ENCODE assay signal across 10 mouse cellular contexts in genomic region chr17:69769002-69769421, GRCm38 (mm10).
DNase-seq lines count a peak whose midpoint lies in the region; ATAC-seq and TF ChIP-seq lines count a peak whose summit lies in the region.
"Had no signal": no experiment of that assay in that cellular context is flagged by ENCODE, and none has a peak within 500 bp of the region (broad histone marks: within the 10 kb centered on the region; RNA-seq: fewer than 3 reads in every experiment).

No protein-coding gene starts in this region.

- no peak overlapping the region for H3K27ac ChIP-seq in midbrain, embryonic 11.5 days (ENCODE audit: low read depth, low read length)
- no peak overlapping the region for H3K27ac ChIP-seq in midbrain, embryonic 10.5 days (replicated peaks)
- no peak overlapping the region for H3K27ac ChIP-seq in hindbrain, postnatal 0 days
- H3K27ac ChIP-seq: heart, embryonic 15.5 days; stomach, postnatal 0 days had no signal

- TF ChIP-seq CTCF in hindbrain, postnatal 0 days (IDR thresholded peaks at IDR 0.05; ENCODE audit: low read depth) = peak; percentile 11; the same call in 1 of the 2 replicates

- no peaks in the 10 kb centered on the region for H3K36me3 ChIP-seq in midbrain, embryonic 11.5 days (ENCODE audit: control insufficient read depth, insufficient read depth, low read length)
- no peaks in the 10 kb centered on the region for H3K36me3 ChIP-seq in midbrain, embryonic 10.5 days
- no peaks in the 10 kb centered on the region for H3K36me3 ChIP-seq in hindbrain, postnatal 0 days (ENCODE audit: insufficient read depth, low read length)
- H3K36me3 ChIP-seq: heart, embryonic 15.5 days had no signal

- ATAC-seq in midbrain, embryonic 11.5 days (ENCODE audit: low FRiP score) = 0 out of 2 replicates have a peak, but pooled peaks have one; percentile 50
- 0 out of 2 replicates have a peak, but pooled peaks have one; percentile 24 for ATAC-seq in hindbrain, postnatal 0 days

- intact Hi-C loops in left cerebral cortex, postnatal 36 days (cut with DNase I) = no loop called here

- H3K4me3 ChIP-seq in midbrain, embryonic 11.5 days (ENCODE audit: low read depth, low read length) = no peak overlapping the region
- no peak overlapping the region for H3K4me3 ChIP-seq in midbrain, embryonic 10.5 days
- no peak overlapping the region for H3K4me3 ChIP-seq in hindbrain, postnatal 0 days (ENCODE audit: low read length)
- H3K4me3 ChIP-seq: heart, embryonic 15.5 days had no signal

- H3K4me1 ChIP-seq in midbrain, embryonic 11.5 days (ENCODE audit: control insufficient read depth, insufficient read depth, low read length) = no peaks in the 10 kb centered on the region
- H3K4me1 ChIP-seq in midbrain, embryonic 10.5 days = no peaks in the 10 kb centered on the region
- no peaks in the 10 kb centered on the region for H3K4me1 ChIP-seq in hindbrain, postnatal 0 days (ENCODE audit: insufficient read depth, low read length)
- H3K4me1 ChIP-seq: heart, embryonic 15.5 days had no signal

- H3K27me3 ChIP-seq in midbrain, embryonic 11.5 days (ENCODE audit: control insufficient read depth, insufficient read depth, low read length) = no peaks in the 10 kb centered on the region
- H3K27me3 ChIP-seq in midbrain, embryonic 10.5 days (ENCODE audit: low read depth, poor library complexity, severe bottlenecking) = no peaks in the 10 kb centered on the region
- no peaks in the 10 kb centered on the region for H3K27me3 ChIP-seq in hindbrain, postnatal 0 days (ENCODE audit: insufficient read depth, low read length)
- H3K27me3 ChIP-seq: heart, embryonic 15.5 days had no signal

- DNase-seq in midbrain, embryonic 11.5 days (ENCODE audit: low spot score, missing footprints) = no peak
- DNase-seq in midbrain, embryonic 10.5 days (ENCODE audit: low spot score) = no peak
- peak; percentile 24 for DNase-seq in hindbrain, postnatal 0 days (ENCODE audit: low spot score)
- peak; percentile 58 to 66 for DNase-seq in left cerebral cortex, postnatal 36 days (ENCODE audit: low spot score in 2 of 2)
- DNase-seq in liver = no peak
- no peak for DNase-seq in heart, adult 8-10 months (ENCODE audit: low spot score)
- DNase-seq in adrenal gland, adult 8-10 months = no peak
- DNase-seq: lung, postnatal 14 days had no signal

- H3K4me2 ChIP-seq in midbrain, embryonic 11.5 days = no peak overlapping the region
- no peak overlapping the region for H3K4me2 ChIP-seq in hindbrain, postnatal 0 days (ENCODE audit: low read depth, low read length)
- H3K4me2 ChIP-seq: heart, embryonic 15.5 days had no signal

- no peaks in the 10 kb centered on the region for H3K9me3 ChIP-seq in midbrain, embryonic 11.5 days (ENCODE audit: control insufficient read depth, low read length)
- no peaks in the 10 kb centered on the region for H3K9me3 ChIP-seq in midbrain, embryonic 10.5 days (replicated peaks)
- no peaks in the 10 kb centered on the region for H3K9me3 ChIP-seq in hindbrain, postnatal 0 days (ENCODE audit: low read length)
- H3K9me3 ChIP-seq: heart, embryonic 15.5 days had no signal

- WGBS in midbrain, embryonic 11.5 days = 75% methylated on average over 8 of the region's 8 CpGs
- 88% methylated on average over 8 of the region's 8 CpGs for WGBS in midbrain, embryonic 10.5 days
- WGBS in hindbrain, postnatal 0 days = 57% methylated on average over 8 of the region's 8 CpGs

- no peak overlapping the region for H3K9ac ChIP-seq in midbrain, embryonic 11.5 days (ENCODE audit: low read length)
- H3K9ac ChIP-seq in hindbrain, postnatal 0 days (replicated peaks; ENCODE audit: low read length) = no peak overlapping the region
- H3K9ac ChIP-seq: heart, embryonic 15.5 days had no signal

Comparison
In these comparisons a context has a peak if more than half of its experiments do, and no peak if none do; other contexts are left out.
1. DNase-seq: peak in hindbrain, postnatal 0 days (single experiment) and left cerebral cortex, postnatal 36 days (2 of 2); none in midbrain, embryonic 11.5 days (single experiment), midbrain, embryonic 10.5 days (single experiment), liver (single experiment), heart, adult 8-10 months (single experiment) and adrenal gland, adult 8-10 months (single experiment).